Mouse (Mus musculus): ENCODE results near the gene Lingo4. TPM values are rescaled to one million over a fixed set of nuclear protein-coding genes. Genes with fewer than 3 reads are reported as not detected.

Gene Lingo4
- not detected in 2 replicates for total RNA-seq (2017)

- no peak for ATAC-seq (ENCODE audit: extremely low read depth, insufficient number of reproducible peaks, low FRiP score, poor library complexity, severe bottlenecking)
Measured at GRCm38 (mm10) chr3:94398217-94398616, at the start of gene Lingo4. TSS of gene Lingo4 (plus strand) at chr3:94398517.

DNA sequence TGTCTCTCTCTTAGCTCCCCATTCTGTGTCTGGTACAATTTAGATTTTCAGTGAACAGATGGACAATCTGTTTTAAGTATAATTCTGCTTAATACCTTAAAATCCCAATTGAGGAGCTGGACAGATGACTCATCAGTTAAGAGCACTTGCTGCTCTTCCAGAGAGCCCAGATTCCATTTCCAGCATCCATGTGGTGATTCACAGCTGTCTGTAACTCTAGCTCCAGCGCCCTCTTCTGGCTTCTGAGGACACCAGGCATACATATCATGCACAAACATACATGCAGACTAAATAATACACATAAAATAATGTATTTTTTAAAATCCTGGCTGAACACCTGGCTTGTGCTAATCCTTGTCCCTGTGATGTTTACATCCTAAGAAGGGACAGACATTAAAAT, 37.5 kb upstream of the Lingo4 start:
- ATAC-seq (ENCODE audit: extremely low read depth, insufficient number of reproducible peaks, low FRiP score, poor library complexity, severe bottlenecking), result no peak

DNA sequence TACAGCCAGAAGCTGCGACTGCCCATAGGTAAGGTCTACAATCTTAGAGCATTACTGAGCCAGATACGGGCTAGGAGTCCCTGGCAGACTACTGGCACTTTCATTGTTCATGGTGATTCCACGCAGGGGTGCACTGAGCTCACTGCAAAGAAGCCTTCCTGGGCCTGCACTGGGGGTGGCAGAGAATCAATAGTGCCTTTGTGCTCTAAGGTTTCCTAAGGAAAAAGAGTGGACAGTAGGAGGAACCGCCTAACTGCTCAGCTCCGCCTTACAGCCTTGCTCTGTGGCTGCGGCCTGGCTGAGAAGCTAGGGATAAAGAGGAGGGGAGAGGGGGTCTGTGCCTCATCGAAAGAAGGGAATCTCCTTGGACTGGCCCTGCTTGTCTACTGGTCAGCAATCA, 36.2 kb upstream of the Lingo4 start, which contains the start of gene C2cd4d:
C2cd4d (plus strand) TSS at position 301 of the 400 bp plus-strand sequence.
- ATAC-seq (ENCODE audit: extremely low read depth, insufficient number of reproducible peaks, low FRiP score, poor library complexity, severe bottlenecking), result no peak

DNA sequence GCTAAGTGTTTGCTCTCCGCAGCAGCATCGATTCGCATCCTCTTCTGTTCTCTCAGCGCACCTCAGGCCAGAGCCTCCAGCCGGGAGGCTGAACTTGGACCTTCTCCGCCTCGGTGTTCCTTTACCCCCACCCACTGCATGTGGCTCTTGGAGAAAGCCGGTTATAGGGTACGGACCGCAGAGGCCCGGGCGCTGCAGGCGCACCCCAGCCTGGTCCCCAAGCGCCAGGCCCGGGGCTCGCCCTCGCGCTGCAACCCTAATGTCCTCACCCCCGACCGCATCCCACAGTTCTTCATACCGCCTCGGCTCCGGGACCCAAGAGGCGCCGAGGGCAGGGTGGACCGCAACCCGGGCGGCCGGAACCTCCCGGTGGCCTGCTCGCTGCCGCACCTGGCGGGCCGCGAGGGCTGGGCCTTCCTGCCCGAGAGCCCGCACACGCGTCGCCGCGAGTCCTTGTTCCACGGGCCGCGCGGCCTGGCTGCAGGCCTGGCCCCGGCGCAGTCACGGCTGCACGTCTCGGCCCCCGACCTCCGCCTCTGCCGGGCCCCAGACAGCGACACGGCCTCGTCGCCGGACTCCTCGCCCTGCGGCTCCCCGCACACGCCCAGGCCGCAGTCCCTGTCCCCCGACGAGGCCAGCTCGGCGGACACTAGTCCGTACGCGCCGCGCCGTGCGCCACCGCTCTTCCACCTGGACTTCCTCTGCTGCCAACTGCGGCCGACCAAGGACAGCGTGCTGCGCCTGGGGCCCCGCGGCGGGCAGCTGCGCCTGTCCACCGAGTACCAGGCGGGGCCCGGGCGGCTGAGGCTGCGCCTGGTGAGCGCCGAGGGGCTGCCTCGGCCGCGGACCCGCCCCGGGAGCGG, 34.8 kb upstream of the Lingo4 start:
- no peak for ATAC-seq (ENCODE audit: extremely low read depth, insufficient number of reproducible peaks, low FRiP score, poor library complexity, severe bottlenecking)

GRCm38 (mm10) chr3:94364154-94364526, 34.2 kb upstream of the Lingo4 start:
- no peak for ATAC-seq (ENCODE audit: extremely low read depth, insufficient number of reproducible peaks, low FRiP score, poor library complexity, severe bottlenecking)

GRCm38 (mm10) chr3:94366761-94367160, 31.6 kb upstream of the Lingo4 start:
- no peak for ATAC-seq (ENCODE audit: extremely low read depth, insufficient number of reproducible peaks, low FRiP score, poor library complexity, severe bottlenecking)

- no peak for ATAC-seq (ENCODE audit: extremely low read depth, insufficient number of reproducible peaks, low FRiP score, poor library complexity, severe bottlenecking)
Measured at GRCm38 (mm10) chr3:94367511-94367910, 30.8 kb upstream of the Lingo4 start.

DNA sequence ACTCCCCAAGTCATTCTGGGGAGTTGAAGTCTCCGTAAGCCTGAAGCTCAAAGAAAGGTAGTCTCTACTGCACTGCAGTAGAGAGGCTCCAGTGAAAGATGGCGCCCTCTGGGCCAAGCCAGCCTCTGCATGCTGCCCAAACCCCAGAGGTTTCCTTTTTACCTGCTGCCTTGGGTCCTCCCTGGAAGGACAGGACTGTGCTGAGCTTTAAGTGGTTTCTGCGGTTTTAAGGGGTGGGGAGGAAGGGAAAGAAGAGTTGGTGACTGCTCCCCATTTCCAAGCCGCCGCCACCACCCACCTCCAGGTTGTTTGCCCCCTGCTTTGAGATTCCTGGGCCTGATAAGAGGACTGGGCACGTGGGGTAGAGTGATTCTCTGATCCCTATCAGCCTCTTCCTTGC, 29.7 kb upstream of the Lingo4 start:
- no peak for ATAC-seq (ENCODE audit: extremely low read depth, insufficient number of reproducible peaks, low FRiP score, poor library complexity, severe bottlenecking)

- no peak for ATAC-seq (ENCODE audit: extremely low read depth, insufficient number of reproducible peaks, low FRiP score, poor library complexity, severe bottlenecking)
Measured at GRCm38 (mm10) chr3:94369709-94370108, 28.6 kb upstream of the Lingo4 start.

DNA sequence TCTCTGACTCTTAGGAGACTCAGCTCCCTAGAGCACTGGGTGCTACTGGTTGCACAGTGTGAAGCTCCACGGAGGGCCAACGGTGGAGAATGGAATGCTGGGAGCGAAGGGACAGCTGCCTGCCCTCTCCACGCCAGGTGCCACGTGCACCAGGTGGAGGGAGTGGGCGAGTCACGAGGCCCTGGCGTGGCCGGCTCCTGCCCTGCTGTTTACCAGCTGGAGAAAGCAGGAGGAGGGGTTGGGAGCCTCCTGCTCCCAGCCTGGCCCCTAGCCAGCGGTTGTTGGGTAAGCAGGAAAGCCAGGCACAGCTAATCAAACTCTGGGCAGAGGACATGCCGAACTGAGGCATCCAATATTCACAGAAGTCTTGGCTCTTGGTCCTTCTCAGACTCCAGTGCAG, 26.7 kb upstream of the Lingo4 start:
- ATAC-seq (ENCODE audit: extremely low read depth, insufficient number of reproducible peaks, low FRiP score, poor library complexity, severe bottlenecking), result no peak

DNA sequence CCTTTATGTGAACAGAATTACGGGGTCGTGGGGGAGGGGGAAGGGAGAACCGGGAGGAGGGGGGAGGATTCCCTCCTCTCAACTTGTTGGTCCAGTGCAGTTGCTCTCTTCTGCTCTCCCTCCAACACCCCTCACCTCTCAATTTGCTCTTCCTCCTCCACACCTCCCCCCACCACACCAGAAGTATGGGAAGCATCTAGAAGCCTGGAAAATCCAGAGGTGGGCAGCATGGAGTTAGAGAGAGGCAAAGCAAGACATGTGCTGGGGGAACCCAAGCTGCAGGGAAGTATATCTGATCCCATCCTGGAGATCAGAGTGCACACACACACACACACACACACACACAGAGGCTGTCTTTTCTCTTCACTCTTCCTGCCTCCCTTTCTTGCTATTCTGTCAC, 26.3 kb upstream of the Lingo4 start:
- ATAC-seq (ENCODE audit: extremely low read depth, insufficient number of reproducible peaks, low FRiP score, poor library complexity, severe bottlenecking), result no peak

DNA sequence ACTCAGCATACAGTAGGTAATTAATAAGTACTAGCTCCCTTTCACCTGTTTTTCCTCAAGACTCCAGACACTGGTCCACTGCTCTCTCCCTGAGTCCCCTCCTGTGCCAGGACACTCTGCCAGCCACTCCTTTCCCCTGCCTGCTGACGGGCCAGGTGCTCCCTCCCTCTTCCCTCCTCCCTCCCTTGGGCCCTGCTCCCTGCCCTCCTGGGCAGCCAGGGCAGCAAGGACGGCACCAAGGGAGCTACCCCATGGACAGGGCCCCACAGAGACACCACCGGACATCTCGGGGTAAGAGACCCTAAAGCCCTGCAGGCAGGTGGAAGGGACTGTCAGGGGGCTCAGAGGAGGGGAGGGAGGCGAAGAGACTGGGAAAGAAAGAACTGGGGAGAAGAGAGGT, 25.7 kb upstream of the Lingo4 start, which contains the start of gene Rorc:
Rorc (plus strand) TSS at position 154 of the 400 bp plus-strand sequence.
- no peak for ATAC-seq (ENCODE audit: extremely low read depth, insufficient number of reproducible peaks, low FRiP score, poor library complexity, severe bottlenecking)

- no peak for ATAC-seq (ENCODE audit: extremely low read depth, insufficient number of reproducible peaks, low FRiP score, poor library complexity, severe bottlenecking)
Measured at GRCm38 (mm10) chr3:94373090-94373489, 25.2 kb upstream of the Lingo4 start.

GRCm38 (mm10) chr3:94373597-94374011, 24.7 kb upstream of the Lingo4 start:
- no peak for ATAC-seq (ENCODE audit: extremely low read depth, insufficient number of reproducible peaks, low FRiP score, poor library complexity, severe bottlenecking)

DNA sequence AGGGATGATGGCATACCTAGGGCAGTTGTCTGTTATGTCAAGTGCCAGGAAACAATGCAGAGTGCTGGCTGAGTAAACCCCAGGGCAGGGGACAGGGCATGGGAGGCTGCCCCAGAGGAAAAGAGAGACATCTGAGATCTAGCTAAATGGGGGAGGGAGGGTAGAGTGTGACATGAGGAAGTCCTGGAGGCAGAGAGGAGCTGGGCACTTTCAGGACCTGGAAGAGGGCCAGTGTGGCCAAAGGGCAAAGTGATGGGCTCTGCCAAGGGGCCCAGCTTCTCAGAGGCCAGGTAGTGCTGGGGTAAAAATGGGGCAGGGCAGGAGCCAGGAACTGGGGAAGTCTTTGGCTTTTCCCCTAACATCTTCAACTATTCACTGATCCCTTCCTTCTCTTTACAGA, 23.7 kb upstream of the Lingo4 start:
- no peak for ATAC-seq (ENCODE audit: extremely low read depth, insufficient number of reproducible peaks, low FRiP score, poor library complexity, severe bottlenecking)

DNA sequence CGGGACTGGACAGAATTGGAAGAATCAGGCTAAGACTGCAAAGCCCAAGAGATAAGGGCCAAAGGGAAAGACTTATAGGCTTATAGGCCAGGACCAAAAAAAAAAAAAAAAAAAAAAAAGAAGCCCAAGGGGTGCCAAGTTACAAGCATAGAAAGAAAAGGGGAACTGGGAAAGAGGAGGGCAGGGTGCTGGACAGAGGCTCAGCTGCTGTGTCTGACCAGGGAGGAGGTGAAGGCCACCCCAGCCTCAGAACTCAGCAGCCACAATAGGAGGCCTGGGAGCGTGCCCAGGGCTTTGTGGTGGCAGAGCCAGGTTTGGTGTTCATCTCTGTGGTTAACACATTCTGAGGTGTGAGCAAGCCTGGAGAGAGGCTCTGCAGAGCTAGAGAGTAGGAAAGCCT, 23.2 kb upstream of the Lingo4 start:
- no peak for ATAC-seq (ENCODE audit: extremely low read depth, insufficient number of reproducible peaks, low FRiP score, poor library complexity, severe bottlenecking)

DNA sequence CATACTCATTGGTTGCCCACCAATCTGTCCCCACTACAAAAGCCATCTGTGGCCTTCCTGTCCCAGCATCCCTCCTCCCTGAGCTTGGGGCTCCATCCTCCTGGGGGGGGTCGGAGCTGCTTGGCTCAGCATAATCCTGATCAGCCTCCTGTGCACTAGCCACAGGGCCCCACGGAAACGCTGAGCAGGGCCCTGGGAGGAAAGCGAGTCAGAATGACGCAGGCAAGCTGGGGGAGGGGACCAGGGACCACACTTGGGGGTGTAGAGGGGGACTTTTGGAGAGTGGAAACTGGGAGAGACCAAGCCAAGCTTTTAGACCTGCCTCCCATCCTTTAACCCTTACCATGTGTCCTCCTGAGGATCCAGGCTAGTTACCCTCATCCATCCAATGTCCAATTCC, 22.5 kb upstream of the Lingo4 start:
- no peak for ATAC-seq (ENCODE audit: extremely low read depth, insufficient number of reproducible peaks, low FRiP score, poor library complexity, severe bottlenecking)

DNA sequence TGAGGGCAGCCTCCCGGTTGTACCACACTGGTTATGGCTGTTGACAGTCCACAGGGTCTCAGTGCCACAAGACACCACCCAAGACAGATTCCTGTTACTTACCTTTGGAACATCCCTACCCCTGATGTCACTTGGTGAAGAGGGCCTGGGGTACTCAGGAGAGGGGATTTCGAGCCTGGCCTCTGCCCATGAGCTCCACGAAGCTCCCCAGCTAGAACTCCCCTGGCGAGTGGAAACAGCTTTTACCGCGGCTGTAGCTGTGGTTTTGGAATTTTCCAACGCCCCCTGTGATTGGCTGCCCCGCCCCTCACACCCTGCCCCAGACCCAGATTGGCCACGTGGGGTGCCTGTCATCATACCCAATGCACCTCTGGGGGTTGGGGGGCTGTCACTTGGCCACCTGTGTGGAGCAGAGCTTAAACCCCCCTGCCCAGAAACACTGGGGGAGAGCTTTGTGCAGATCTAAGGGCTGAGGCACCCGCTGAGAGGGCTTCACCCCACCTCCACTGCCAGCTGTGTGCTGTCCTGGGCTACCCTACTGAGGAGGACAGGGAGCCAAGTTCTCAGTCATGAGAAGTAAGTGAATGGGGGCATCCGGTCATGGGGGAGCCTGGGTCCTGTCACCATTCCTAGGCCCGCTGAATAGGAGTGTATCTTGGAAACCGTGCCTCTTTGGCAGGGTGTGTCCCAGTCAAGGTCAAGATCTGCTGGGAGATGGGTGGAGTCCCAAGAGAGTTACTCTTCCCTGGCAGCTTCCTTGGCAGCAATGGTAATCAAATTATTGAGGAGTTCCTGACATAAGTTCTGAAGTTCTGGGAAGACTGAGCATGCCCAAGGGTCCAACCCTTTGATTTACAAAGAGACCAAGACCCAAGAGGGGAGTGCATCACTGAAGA, 21.0 kb upstream of the Lingo4 start:
- ATAC-seq (ENCODE audit: extremely low read depth, insufficient number of reproducible peaks, low FRiP score, poor library complexity, severe bottlenecking), result no peak

DNA sequence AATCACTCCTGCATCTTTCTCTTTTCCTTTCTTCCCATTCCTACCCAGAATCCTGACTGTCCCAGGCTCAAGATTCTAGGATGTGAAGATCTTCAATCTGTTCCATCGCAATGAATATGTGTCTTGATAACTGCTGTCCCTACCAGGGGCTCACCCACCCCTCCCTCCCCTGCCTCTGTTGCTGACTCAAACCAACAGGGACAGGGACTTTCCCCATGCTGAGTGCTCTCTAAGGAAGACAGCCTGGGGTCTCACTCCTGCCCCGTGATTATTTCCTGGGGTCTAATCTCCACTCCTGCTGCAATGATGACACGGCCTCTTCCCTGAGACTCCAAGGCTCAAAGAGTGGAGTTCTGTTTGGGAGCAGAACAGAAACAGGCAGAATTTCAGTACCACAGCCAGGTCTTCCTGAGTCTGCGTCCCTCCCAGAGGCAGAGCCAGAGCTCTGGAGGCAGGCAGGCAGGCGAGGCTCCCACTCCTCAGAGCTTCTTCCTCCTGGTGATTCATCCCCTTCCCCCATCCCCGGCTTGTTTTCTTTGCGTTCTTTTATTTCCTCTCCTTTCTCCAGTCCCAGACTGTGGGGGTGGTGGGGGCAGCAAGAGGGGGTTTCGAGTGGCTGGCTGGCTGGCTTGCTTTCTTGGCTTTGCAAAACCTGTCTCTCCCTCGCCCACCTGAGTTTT, 18.3 kb upstream of the Lingo4 start:
- ATAC-seq (ENCODE audit: extremely low read depth, insufficient number of reproducible peaks, low FRiP score, poor library complexity, severe bottlenecking), result no peak

Measured in neutrophil, adult 5-6 weeks (primary cell).